Mouse (Mus musculus) cerebellum, postnatal 25 days (tissue): ENCODE measurements around the gene Klra4.
"Not testable (repeated sequence)": the region's sequence is repeated elsewhere in the genome, so short reads cannot be mapped to it uniquely, and the experiment has no call there.

Source experiments
- DNase-seq, 2 experiments: peaks; one replicate each; pipeline ENCODE4 v3.0.0; 2021; ENCODE audit warnings: mixed read lengths in 2 of 2

The Klra4 gene

DNA sequence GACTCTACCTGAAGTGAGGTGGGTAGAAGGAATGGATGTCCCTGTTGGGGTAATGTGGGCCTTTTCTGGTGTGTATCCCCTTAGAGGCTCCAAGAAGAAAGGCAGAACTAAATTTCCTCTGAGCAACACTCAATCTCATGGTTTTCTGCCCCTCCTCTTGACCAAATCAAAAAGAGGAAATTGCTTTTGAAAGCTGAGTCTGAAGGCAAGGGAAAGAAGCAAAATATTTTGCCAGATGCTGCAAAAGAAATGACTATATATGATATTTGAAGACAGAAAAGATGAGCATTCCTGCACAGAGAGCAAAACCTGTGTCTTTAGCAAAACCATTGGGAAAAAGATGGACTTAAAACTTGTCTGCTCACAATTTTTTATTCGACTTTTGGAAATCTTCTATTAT lies at the start of gene Klra4:
Gene Klra4, minus strand, starts transcription at position 101 of the 400 bp plus-strand sequence.
- DNase-seq, result not testable (repeated sequence)

DNA sequence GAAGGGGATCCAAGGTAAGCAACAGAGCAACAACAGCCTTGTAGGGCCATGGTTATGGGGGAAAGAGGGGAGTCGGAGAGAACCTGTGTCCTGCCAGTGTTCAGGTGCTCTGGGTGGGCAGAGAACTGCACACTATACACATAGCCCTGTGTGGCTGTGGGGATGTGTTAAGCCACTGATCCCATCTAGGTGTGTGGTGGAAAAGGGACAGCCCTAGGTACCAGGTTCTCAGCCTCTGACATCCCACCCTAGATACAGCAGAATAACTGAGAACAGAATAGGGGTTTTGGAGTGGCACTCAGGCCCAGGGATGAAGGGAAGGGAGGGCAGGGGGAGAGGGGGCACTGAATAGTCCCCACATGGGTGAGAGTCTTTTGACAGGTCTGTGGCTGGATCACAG lies 43.4 kb upstream of the Klra4 start:
- DNase-seq, result no peak

GRCm38 (mm10) chr6:130102743-130103142 lies 35.7 kb upstream of the Klra4 start:
- DNase-seq, result not testable (repeated sequence)

GRCm38 (mm10) chr6:130092336-130092948 lies 25.4 kb upstream of the Klra4 start:
- no peak for DNase-seq

DNA sequence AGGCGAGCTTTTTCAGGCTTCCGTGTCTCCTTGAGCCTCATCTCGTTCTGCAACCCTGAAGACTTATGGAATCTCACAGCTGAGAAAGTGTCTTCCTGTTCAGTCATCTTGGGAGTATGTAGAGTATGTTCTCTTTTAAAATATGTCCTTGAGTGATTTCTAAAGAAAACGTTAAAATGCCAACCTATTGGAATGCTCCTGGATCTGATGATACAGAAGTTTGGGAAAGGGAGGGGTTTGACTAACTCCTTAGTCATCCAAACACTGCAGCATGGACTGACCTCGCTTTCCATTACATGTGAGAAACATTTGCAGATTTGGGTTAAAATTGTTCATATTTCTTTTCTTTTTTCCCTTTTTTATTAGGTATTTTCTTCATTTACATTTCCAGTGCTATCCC lies 1.9 kb downstream of the Klra4 start:
- DNase-seq, result no peak

- DNase-seq, result not testable (repeated sequence)
Measured at GRCm38 (mm10) chr6:130035146-130035545, 31.9 kb downstream of the Klra4 start.

- not testable (repeated sequence) for DNase-seq
Measured at GRCm38 (mm10) chr6:130031493-130032089, 35.5 kb downstream of the Klra4 start.

DNA sequence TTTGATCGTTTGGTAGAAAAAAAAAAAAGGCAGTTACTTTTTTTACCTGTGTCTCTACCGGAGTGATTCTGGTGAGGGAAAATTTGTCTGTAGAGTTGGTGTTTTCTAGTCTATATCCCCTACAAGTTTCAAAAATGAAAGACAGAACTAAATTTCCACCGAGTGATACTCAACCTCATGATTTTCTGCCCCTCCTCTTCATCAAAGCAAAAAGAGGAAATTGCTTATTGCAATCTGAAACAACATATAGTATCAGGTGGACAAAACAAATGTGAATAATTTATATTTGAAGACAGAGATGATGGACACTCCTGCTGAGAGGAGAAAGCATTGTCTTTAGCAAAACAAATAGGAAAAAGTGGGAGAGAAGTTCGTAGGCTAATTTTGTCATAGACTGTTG lies 40.2 kb downstream of the Klra4 start, which contains the start of gene Klra6:
Gene Klra6, minus strand, starts transcription at position 101 of the 400 bp plus-strand sequence.
- no peak for DNase-seq
